Mouse (Mus musculus): ENCODE measurements around the gene Uchl4. TPM values are rescaled to one million over a fixed set of nuclear protein-coding genes. Genes with fewer than 3 reads are reported as not detected.

Gene Uchl4
- polyA plus RNA-seq, 1 experiment from 2014 or later = 1.3 TPM

DNA sequence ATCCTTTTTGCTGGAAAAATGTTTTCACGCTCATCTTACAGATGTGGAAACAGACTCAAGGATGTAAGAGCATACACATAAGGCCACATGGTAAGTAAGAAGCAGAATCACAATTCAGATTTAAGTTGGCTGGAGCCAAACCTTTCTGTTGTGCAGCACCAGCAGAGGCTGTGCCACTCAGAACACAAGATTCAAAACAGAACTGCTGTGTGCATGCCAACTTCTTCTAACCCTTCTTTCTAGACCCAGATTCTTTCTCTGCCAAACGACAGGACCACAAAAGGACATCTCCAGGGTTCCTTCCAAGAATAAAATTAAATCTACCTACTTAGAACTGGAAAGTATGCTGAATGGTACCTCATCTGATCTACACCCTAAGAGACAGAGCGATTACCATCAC is 3.3 kb upstream of the Uchl4 start:
- no peaks in the 10 kb centered on the region for H3K9me3 ChIP-seq (replicated peaks)
- H3K36me3 ChIP-seq = no peaks in the 10 kb centered on the region
- 61% methylated on average over 3 of the region's 3 CpGs for WGBS
- no peak overlapping the region for H3K4me2 ChIP-seq
- no peak overlapping the region for H3K4me3 ChIP-seq
- peak overlapping the region; percentile 67 for H3K27ac ChIP-seq
- peaks cover 36% of the 10 kb centered on the region for H3K4me1 ChIP-seq (replicated peaks)
- ATAC-seq (replicated peaks; ENCODE audit: insufficient number of reproducible peaks, insufficient read depth, low FRiP score, low read depth) = no peak
- H3K27me3 ChIP-seq = no peaks in the 10 kb centered on the region
- no peak overlapping the region for H3K9ac ChIP-seq

DNA sequence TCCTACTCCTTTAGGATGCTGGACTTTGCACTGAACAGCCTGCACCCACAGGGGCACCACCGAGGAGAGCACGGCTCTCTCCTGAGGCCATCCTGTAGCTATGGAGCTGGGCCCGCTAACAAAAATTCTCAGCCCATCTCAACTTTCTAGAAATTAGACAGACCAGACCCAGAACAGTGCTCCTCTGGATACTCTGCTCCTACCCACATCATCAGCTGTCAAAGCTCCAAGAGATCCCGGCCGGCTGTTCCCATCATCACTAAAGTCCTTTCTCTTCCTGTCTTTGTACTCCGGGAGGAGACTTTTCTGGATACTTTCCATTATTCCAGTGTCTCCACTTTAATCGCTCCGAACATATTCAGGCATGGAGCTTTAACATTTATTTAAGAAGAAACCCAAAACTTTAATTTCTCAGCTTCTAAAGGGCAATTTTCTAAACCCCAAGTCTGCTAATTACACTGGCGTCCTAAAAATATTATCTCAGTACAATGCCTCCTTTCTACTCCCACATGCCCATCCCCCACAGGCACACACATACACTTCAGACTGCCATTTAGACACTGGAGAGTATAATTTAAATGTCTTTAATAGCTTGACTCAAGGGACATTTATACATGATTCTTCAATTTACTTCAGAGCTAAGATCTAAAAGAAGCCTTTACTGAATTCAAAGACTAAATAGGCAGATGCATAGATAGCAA is 2.6 kb upstream of the Uchl4 start:
- Histone ChIP-seq H3K27me3 (no peaks in the 10 kb centered on the region), H3K4me2 (0 out of 2 replicates have a peak overlapping the region, but pooled peaks have one; percentile 23), H3K27ac (peak overlapping the region; percentile 67), H3K36me3 (no peaks in the 10 kb centered on the region), H3K4me3 (no peak overlapping the region), H3K9ac (no peak overlapping the region), H3K9me3 (replicated peaks) (no peaks in the 10 kb centered on the region), H3K4me1 (replicated peaks) (peaks cover 35% of the 10 kb centered on the region)
- WGBS = 51% methylated on average over 9 of the region's 9 CpGs
- ATAC-seq (replicated peaks; ENCODE audit: insufficient number of reproducible peaks, insufficient read depth, low FRiP score, low read depth) = no peak

DNA sequence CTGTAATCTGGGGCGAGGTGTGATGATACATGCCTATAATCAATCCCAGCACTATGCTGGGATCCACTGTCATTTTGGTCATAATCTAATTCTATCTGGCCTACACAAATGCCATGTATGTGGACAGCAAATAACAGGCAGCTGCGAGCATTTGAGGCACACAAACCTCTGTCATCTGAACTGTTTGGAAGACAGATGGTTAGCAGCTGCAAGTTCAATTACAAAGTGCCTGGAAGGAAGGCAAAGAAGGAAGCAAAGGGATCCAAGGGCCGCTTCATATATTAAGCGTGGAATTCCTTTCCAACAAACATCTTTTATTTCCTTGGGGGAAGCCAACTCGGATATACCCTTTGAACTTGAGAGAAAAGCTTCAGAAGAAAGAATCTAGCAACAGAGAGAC is 1.3 kb upstream of the Uchl4 start:
- H3K27me3 ChIP-seq = no peaks in the 10 kb centered on the region
- no peak overlapping the region for H3K4me3 ChIP-seq
- no peaks in the 10 kb centered on the region for H3K9me3 ChIP-seq (replicated peaks)
- 64% methylated on average over 5 of the region's 5 CpGs for WGBS
- H3K4me1 ChIP-seq (replicated peaks) = peaks cover 30% of the 10 kb centered on the region
- ATAC-seq (replicated peaks; ENCODE audit: insufficient number of reproducible peaks, insufficient read depth, low FRiP score, low read depth) = no peak
- H3K9ac ChIP-seq = no peak overlapping the region
- H3K4me2 ChIP-seq = no peak overlapping the region
- peak overlapping the region; percentile 57 for H3K27ac ChIP-seq
- H3K36me3 ChIP-seq = no peaks in the 10 kb centered on the region

DNA sequence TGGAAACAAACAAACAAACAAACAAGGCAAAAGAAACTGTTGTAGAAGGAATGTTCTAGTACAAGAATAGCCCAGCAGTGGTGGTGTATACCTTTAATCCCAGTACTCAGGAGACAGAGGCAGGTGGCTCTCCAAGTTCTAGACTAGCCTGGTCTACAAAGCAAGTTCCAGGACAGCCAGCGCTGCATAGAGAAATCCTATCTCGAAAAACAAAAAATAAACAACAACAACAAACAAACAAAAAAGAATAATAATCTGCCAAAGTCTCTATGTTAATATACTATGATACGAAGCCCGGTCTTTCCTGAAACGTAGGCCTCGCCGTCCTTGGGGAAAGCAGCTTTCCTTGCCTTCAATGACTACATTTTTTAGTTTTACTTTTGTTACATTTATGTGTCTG is 1.1 kb downstream of the Uchl4 start:
- Histone ChIP-seq H3K4me1 (replicated peaks) (peaks cover 29% of the 10 kb centered on the region), H3K27ac (no peak overlapping the region), H3K36me3 (no peaks in the 10 kb centered on the region), H3K27me3 (no peaks in the 10 kb centered on the region), H3K4me2 (no peak overlapping the region), H3K9ac (no peak overlapping the region), H3K4me3 (no peak overlapping the region), H3K9me3 (replicated peaks) (no peaks in the 10 kb centered on the region)
- WGBS = 93% methylated on average over 7 of the region's 7 CpGs
- ATAC-seq (replicated peaks; ENCODE audit: insufficient number of reproducible peaks, insufficient read depth, low FRiP score, low read depth) = no peak

DNA sequence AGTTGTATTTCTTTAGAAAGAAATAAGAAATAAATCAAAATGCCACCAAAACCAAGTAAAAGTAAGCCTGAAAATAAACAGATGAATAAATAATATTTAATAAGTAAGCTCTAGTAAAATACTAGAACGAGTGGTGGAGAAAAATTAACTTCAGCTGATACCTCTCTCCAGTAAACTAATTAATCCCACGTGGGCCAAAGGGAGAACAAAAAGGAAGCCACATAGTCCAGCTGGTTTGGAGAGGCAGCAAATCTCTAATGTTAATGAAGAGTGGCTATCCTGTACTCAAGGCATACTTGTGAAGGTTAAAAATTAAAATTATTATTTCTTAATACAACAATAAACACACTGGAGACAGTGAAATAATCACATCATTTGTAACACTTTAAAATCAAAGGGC is 5.1 kb downstream of the Uchl4 start:
- peak overlapping the region; percentile 40; the same call in 1 of the 2 replicates for H3K4me2 ChIP-seq

DNA sequence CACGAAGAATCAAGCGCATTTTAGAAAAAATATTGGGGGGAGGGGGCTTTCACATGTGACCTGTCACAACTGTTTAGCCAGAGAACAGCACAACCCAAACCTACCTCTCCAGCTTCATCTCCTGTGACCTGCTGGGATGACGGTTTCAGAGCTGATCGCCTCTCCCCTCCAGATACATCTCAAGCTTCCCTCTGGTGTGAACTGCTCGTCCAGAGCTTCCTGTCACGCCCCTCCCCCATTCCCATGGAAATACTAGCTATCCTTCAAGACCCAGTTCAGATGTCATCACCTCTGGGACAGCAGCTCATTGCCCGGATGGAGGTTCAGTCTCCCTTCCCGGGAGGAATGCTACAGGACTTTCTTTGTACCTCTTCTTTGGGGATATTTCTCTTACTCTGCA is 5.7 kb downstream of the Uchl4 start:
- no peak for ATAC-seq (replicated peaks; ENCODE audit: insufficient number of reproducible peaks, insufficient read depth, low FRiP score, low read depth)
- H3K4me3 ChIP-seq = no peak overlapping the region
- H3K9ac ChIP-seq = 0 out of 2 replicates have a peak overlapping the region, but pooled peaks have one; percentile 0
- no peaks in the 10 kb centered on the region for H3K9me3 ChIP-seq (replicated peaks)
- H3K27me3 ChIP-seq = no peaks in the 10 kb centered on the region
- H3K4me1 ChIP-seq (replicated peaks) = peaks cover 8% of the 10 kb centered on the region
- H3K27ac ChIP-seq = peak overlapping the region; percentile 10; the same call in 1 of the 2 replicates
- H3K36me3 ChIP-seq = no peaks in the 10 kb centered on the region
- whole genome bisulfite sequencing = 21% methylated on average over 8 of the region's 8 CpGs
- peak overlapping the region; percentile 40; the same call in 1 of the 2 replicates for H3K4me2 ChIP-seq

More for the DNA sequence above, 5.1 kb downstream of the Uchl4 start:
- Histone ChIP-seq H3K9me3 (replicated peaks) (no peaks in the 10 kb centered on the region), H3K27ac (no peak overlapping the region), H3K4me3 (no peak overlapping the region), H3K9ac (no peak overlapping the region), H3K27me3 (no peaks in the 10 kb centered on the region), H3K36me3 (no peaks in the 10 kb centered on the region), H3K4me1 (replicated peaks) (peaks cover 8% of the 10 kb centered on the region)
- no peak for ATAC-seq (replicated peaks; ENCODE audit: insufficient number of reproducible peaks, insufficient read depth, low FRiP score, low read depth)
- 44% methylated on average over 2 of the region's 2 CpGs for WGBS

DNA sequence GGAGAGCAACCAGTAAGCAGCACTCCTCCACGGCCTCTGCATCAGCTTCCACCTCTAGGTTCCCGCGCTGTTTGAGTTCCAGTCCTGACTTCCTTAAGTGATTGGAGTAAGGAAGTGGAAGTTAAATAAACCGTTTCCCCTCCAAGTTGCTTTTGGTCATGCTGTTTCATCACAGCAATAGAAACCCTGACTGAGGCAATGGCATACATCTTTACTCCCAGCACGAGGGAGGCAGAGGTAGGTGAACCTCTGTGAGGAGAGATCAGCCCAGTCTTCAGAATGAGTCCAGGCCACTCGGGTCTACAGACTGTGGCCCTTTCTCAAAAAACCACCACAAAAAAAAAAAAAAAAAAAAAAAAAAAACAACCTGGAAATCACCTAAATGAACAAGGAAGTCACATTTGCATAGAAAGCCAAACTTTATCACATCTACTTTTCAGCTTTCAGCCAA is 7.4 kb downstream of the Uchl4 start:
- no peaks in the 10 kb centered on the region for H3K27me3 ChIP-seq
- no peak overlapping the region for H3K27ac ChIP-seq
- H3K9ac ChIP-seq = no peak overlapping the region
- H3K4me2 ChIP-seq = no peak overlapping the region
- H3K4me3 ChIP-seq = no peak overlapping the region
- H3K4me1 ChIP-seq (replicated peaks) = peaks cover 8% of the 10 kb centered on the region
- ATAC-seq (replicated peaks; ENCODE audit: insufficient number of reproducible peaks, insufficient read depth, low FRiP score, low read depth) = no peak
- H3K36me3 ChIP-seq = no peaks in the 10 kb centered on the region
- WGBS = 51% methylated on average over 6 of the region's 6 CpGs
- H3K9me3 ChIP-seq (replicated peaks) = no peaks in the 10 kb centered on the region

DNA sequence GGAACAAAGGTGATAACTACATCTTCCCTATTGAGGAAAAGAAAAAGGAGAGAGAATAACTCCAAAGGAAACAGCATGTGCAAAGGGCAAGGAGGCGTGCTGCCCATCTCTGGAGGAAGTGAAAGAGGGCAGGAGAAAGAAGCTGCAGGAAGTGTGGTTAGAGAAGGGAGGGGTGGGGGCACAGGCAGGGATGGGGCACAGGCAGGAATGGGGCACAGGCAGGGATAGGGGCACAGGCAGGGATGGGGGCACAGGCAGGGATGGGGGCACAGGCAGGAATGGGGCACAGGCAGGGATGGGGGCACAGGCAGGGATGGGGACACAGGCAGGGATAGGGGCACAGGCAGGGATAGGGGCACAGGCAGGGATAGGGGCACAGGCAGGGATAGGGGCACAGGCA is 14.4 kb downstream of the Uchl4 start:
- Histone ChIP-seq H3K36me3 (no peaks in the 10 kb centered on the region), H3K9me3 (replicated peaks) (no peaks in the 10 kb centered on the region), H3K27ac (no peak overlapping the region), H3K27me3 (no peaks in the 10 kb centered on the region), H3K4me3 (no peak overlapping the region), H3K4me2 (no peak overlapping the region), H3K9ac (no peak overlapping the region), H3K4me1 (replicated peaks) (peaks cover 19% of the 10 kb centered on the region)
- 85% methylated on average over 1 of the region's 1 CpGs for WGBS
- ATAC-seq (replicated peaks; ENCODE audit: insufficient number of reproducible peaks, insufficient read depth, low FRiP score, low read depth) = no peak

DNA sequence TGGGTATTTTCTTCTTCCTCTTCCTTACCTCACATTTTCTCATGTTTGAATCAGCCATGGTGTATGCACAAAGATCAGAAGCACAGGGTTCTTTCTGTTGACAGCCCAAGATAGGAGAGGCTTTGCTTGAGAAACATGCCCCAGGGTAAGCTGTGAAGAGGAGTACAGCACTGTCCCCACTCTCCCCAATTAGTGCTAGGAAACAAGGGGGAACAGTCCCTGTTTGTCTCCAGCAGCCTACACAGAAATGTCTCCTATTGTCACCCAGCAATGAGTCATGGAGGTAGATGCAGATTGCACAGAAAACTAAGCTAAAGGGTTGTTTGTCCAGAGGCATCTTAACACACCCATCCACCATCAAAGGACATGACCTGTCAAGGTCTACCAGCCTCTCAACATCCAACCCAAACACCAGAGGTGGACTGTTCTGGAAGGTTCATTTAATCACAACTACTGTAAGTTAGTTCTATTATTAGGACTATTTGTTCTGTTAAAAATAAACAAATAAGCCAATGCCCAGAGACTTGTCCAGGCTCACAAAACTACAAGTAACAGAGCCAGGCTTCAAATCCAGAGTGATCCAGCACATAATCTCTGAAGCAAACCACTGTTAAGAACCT is 15.2 kb downstream of the Uchl4 start:
- Histone ChIP-seq H3K27ac (no peak overlapping the region), H3K4me1 (replicated peaks) (peaks cover 19% of the 10 kb centered on the region), H3K4me3 (no peak overlapping the region), H3K9ac (no peak overlapping the region), H3K9me3 (replicated peaks) (no peaks in the 10 kb centered on the region), H3K36me3 (no peaks in the 10 kb centered on the region), H3K27me3 (no peaks in the 10 kb centered on the region), H3K4me2 (no peak overlapping the region)
- no peak for ATAC-seq (replicated peaks; ENCODE audit: insufficient number of reproducible peaks, insufficient read depth, low FRiP score, low read depth)

DNA sequence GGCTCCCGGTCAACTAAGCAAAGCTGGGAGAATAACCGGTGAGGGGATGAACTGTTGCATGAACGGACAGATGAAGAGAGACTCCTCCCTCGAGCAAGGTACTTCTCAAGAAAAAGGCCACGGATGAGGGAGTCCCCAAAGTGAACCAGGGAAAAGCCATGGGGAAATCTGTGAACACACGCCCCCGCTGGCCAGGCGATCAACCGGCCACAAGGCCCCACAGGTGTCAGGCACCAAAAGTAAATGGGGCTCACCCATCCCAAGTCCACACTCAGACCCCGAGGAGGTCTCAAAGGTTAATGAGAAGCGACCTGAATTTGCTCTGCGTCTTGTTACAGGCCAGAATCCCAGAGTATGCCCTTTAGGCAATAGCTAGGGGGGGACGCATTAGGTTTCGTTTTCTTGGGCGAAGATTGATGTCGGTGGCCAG is 17.6 kb downstream of the Uchl4 start:
- peak overlapping the region; percentile 93 for H3K27ac ChIP-seq
- under 1% methylated on average over 16 of the region's 16 CpGs for WGBS
- H3K27me3 ChIP-seq = no peaks in the 10 kb centered on the region
- H3K9me3 ChIP-seq (replicated peaks) = no peaks in the 10 kb centered on the region
- H3K4me1 ChIP-seq (replicated peaks) = peaks cover 19% of the 10 kb centered on the region
- peak overlapping the region; percentile 91 for H3K4me3 ChIP-seq
- H3K9ac ChIP-seq = peak overlapping the region; percentile 93
- H3K36me3 ChIP-seq = no peaks in the 10 kb centered on the region
- ATAC-seq (replicated peaks; ENCODE audit: insufficient number of reproducible peaks, insufficient read depth, low FRiP score, low read depth) = no peak
- H3K4me2 ChIP-seq = peak overlapping the region; percentile 68

DNA sequence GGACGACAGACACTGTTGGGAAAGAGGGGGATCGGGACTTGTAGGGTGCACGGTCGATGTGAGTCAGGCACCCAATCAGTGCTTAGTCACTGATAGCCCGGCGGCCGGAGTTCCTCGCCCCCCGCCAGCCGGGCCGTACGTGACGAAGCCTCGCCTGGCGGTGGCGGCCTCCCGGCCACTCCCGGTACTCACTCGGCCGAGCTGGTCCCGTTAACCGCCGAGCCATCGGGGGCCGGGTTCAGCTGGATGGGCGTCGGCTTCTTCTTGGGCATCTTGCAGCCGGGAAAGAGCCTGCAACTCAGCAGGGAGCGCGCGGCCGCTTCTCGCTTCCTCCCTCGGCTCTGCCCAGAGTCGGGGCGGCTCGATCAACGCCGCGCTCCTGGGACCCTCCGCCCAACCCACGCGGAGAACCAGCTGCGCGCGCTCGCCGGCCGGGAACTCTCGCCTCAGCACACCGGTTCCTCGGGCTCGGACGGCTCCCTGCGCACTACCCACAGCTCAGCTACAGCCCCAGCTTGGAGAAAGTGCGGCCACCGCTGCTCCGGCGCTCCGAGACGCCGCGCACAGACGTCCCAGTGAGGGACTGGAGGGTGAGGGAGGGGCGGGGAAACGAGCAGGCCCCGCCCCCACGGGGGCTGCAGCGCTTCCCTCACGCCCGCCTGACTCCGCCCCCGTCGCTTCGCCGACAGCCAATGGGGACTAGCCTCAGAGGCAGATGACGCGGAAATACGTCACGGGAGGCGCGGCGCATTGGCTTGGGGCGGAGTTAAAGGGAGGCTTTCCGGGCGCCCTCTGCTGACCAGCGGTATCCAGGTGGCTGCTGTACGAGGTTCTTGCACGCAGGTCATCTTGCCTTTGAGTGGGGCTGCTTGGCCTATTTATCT is 18.3 kb downstream of the Uchl4 start, which contains the start of gene Map2k1:
Map2k1 (minus strand) TSS at position 611 of the 884 bp plus-strand sequence.
- ATAC-seq (replicated peaks; ENCODE audit: insufficient number of reproducible peaks, insufficient read depth, low FRiP score, low read depth) = peak; percentile 97
- peak within 1 kb of the TSS; percentile 68 for H3K4me2 ChIP-seq
- WGBS = under 1% methylated on average over 88 of the region's 89 CpGs
- H3K36me3 ChIP-seq = no peaks in the 10 kb centered on the region
- no peaks in the 10 kb centered on the region for H3K27me3 ChIP-seq
- peak within 1 kb of the TSS; percentile 93 for H3K9ac ChIP-seq
- no peaks in the 10 kb centered on the region for H3K9me3 ChIP-seq (replicated peaks)
- H3K27ac ChIP-seq = peak within 1 kb of the TSS; percentile 93
- H3K4me1 ChIP-seq (replicated peaks) = peaks cover 19% of the 10 kb centered on the region
- H3K4me3 ChIP-seq = peak within 1 kb of the TSS; percentile 91
